In the genomic region with DNA sequence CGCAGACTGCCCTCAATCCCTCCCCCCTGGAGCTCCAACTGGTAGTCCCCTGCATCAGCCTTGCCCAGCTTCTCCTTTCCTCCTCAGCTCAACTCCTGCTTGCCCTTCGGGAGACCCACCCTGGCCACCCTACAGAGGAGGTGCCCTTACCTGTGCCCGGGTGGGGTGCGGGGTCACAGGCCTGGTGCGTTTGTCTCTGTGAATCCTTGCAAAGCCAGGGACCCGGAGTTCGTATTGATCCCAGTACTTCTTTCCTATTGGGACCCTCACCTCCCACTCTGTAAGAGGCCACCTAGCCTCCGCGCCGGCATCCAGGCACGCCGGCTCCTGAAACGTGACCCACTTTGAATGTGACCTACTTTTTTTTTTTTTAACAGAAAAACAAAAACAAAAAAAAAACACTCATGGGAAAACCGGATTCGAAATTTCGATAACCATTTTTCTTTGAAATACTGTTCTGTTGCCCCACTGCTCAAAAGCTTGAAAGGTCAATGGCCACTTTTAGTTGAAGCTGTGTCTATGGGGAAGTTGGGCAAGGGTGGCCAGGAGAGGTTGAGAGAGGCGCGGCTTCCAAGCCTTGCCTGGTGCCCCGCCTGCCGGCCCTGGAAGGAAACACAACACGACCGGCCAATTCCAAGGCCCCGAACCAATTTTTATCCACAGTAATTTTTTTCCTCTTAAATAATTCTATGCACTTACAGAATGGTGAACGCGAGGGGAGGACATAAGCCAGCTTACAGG, we compare ENCODE assay signal across 8 mouse cellular contexts. TPM values are rescaled to one million over a fixed set of nuclear protein-coding genes. Genes with fewer than 3 reads are reported as not detected.
A peak's percentile ranks its signal among the peaks of the same experiment; 100 is the strongest.
DNase-seq lines count a peak whose midpoint lies in the region; ATAC-seq lines count a peak whose summit lies in the region.

No protein-coding gene starts in this region.

- H3K9me3 ChIP-seq in hindbrain, embryonic 14.5 days (ENCODE audit: control insufficient read depth, low read length): no peaks in the 10 kb centered on the region

- peak overlapping the region; percentile 95 for H3K4me2 ChIP-seq in hindbrain, embryonic 14.5 days (replicated peaks)

- H3K4me3 ChIP-seq in hindbrain, embryonic 14.5 days (replicated peaks; ENCODE audit: low read length): peak overlapping the region; percentile 90

- peak overlapping the region; percentile 94 for H3K27ac ChIP-seq in hindbrain, embryonic 14.5 days

- intact Hi-C loops in left cerebral cortex, postnatal 14 days (cut with DNase I): loop anchor here (2.0 to 5.0 kb wide), 7 partner anchors 40 to 427 kb away; a partner anchor contains a TSS

- peak; percentile 7; the same call in 1 of the 2 replicates for ATAC-seq in hindbrain, embryonic 14.5 days (ENCODE audit: low FRiP score)
- peak; percentile 75 for ATAC-seq in megakaryocyte progenitor cell, adult 5-6 weeks (replicated peaks; ENCODE audit: poor library complexity)
- ATAC-seq in activated CD4-positive, CD25-positive, alpha-beta regulatory T cell, adult 4 months: no peak

- H3K4me1 ChIP-seq in hindbrain, embryonic 14.5 days (replicated peaks; ENCODE audit: control insufficient read depth, insufficient read depth, low read length): peaks cover 14% of the 10 kb centered on the region; the same call in 1 of the 2 replicates

- H3K36me3 ChIP-seq in hindbrain, embryonic 14.5 days (replicated peaks; ENCODE audit: control insufficient read depth, insufficient read depth): no peaks in the 10 kb centered on the region

- H3K27me3 ChIP-seq in hindbrain, embryonic 14.5 days (ENCODE audit: control insufficient read depth, insufficient read depth, low read length): no peaks in the 10 kb centered on the region

- WGBS in hindbrain, embryonic 14.5 days: 1% methylated on average over 25 of the region's 25 CpGs

- DNase-seq in NIH3T3 (ENCODE audit: low read depth): peak; percentile 91
- peak; percentile 57 for DNase-seq in cerebellum, adult 9-11 months
- DNase-seq in frontal cortex, postnatal 36 days (ENCODE audit: low spot score in 2 of 2): peak; percentile 36 to 61
- peak; percentile 77 for DNase-seq in hindbrain, embryonic 14.5 days (ENCODE audit: low spot score)
- peak; percentile 34 to 68 for DNase-seq in left cerebral cortex, postnatal 14 days (ENCODE audit: low spot score in 2 of 2)
- DNase-seq in right cerebral cortex, postnatal 25 days: peak; percentile 55

- peak overlapping the region; percentile 68 for H3K9ac ChIP-seq in hindbrain, embryonic 14.5 days

RNA-seq across cellular contexts. Expression of a gene that starts 0.7 kb away (rescaled TPM):
- 133 and 138 TPM in 2 replicates for polyA plus RNA-seq in hindbrain, embryonic 14.5 days (2014; fragmentation: Nextera tagmentation; extraction: Ambion mirVana)
- total RNA-seq in left cerebral cortex, postnatal 14 days (2021): 10 to 100 TPM; 35.9 to 40.2 TPM
- 1.0 TPM in 1 of 2 replicates, not detected in the other for total RNA-seq in megakaryocyte progenitor cell, adult 5-6 weeks (2015)
- 0.33 and 0.61 TPM in 2 replicates for total RNA-seq in megakaryocyte progenitor cell, adult 5-6 weeks (2017)
- polyA plus RNA-seq in activated CD4-positive, CD25-positive, alpha-beta regulatory T cell, adult 4 months (2017; shearing (Covaris generic)): 10 to 100 TPM; 76.0 to 81.6 TPM

Comparison
In these comparisons a context has a peak if more than half of its experiments do, and no peak if none do; other contexts are left out.
1. RNA of a gene that starts 0.7 kb away (total RNA-seq): 35.9 to 40.2 TPM in left cerebral cortex, postnatal 14 days; 0.33 to 1.0 TPM in megakaryocyte progenitor cell, adult 5-6 weeks; every median in the first group is over 10 times any median in the second.
2. Peak in every context shown above with its lines, with median percentiles within 50 percentile points of each other: DNase-seq.